Mouse (Mus musculus) kidney, adult 18-20 months (tissue): ENCODE data around the gene Scd2.
"Not testable (repeated sequence)": the region's sequence is repeated elsewhere in the genome, so short reads cannot be mapped to it uniquely, and the experiment has no call there.

Source experiments
- DNase-seq: peaks from one replicate; pipeline ENCODE4 v3.0.0; 2021

Gene Scd2

DNA sequence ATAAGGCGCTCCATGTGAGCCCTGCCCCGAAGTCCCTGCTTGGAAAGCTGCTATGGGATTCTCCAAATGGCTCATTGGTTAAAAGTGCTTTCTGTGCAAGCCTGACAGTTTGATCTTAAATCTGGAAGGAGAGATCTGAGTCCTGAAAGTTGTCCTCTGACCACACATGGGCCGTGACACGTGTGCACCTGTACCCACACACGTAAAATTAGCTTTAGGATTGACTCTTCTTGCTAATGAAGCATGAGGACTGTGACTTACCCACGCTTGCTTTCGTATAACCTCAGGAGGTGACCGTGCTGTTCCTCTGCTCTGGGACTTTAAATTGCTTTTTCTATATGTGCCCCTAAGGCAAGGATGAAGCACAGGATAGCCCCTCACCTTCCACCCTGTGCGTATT lies 5.6 kb downstream of the Scd2 start:
- DNase-seq = no peak

- DNase-seq = no peak
Measured at GRCm38 (mm10) chr19:44299902-44300301, 6.4 kb downstream of the Scd2 start.

- DNase-seq = no peak
Measured at GRCm38 (mm10) chr19:44300520-44300919, 7.0 kb downstream of the Scd2 start.

- no peak for DNase-seq
Measured at GRCm38 (mm10) chr19:44301176-44301575, 7.7 kb downstream of the Scd2 start.

GRCm38 (mm10) chr19:44301671-44302305 lies 8.3 kb downstream of the Scd2 start:
- no peak for DNase-seq

GRCm38 (mm10) chr19:44302901-44303300 lies 9.4 kb downstream of the Scd2 start:
- DNase-seq = no peak

DNA sequence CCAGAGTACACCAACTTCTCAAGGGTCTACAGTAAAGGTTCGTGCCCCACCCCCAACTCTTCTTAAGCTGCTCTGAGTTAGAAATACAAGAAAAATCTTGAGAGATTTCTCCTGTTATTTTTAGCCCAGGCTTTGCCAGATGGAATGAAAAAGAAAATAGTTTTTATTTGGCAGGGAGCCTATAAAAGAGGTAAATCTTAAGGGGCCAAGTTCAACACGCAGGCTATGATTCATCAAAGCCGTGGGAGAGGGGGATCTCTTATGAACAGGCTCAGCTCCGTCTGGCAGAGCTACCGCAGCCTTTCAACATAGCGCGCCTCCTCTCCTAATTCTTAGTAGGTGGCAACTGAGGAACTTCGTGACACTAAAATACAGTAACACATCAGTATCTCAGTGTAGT lies 10.0 kb downstream of the Scd2 start:
- no peak for DNase-seq

DNA sequence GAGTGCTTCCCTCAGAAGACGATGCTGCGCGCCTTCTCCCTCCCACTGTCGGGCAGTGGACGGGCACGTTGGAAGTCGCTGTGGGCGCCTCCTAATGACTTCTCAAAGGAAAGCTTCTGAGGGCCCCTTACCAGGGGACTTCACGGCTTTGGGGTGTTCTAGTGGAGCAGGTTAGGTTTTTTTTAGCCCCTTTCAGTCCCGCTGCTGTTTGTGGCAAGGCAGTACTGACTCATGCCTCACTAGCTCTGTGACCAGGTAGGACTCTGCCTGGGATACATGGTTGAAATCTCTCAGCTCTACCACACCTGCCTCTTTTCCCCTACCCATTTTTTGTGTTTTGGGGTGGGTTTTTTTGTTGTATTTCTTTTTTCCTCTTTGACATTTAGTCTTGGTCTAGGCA lies 10.9 kb downstream of the Scd2 start:
- DNase-seq = no peak

GRCm38 (mm10) chr19:44304851-44305510 lies 11.5 kb downstream of the Scd2 start:
- no peak for DNase-seq

GRCm38 (mm10) chr19:44305701-44306100 lies 12.2 kb downstream of the Scd2 start:
- no peak for DNase-seq

- no peak for DNase-seq
Measured at GRCm38 (mm10) chr19:44306171-44306570, 12.7 kb downstream of the Scd2 start.

- DNase-seq = no peak
Measured at GRCm38 (mm10) chr19:44307101-44307914, 13.8 kb downstream of the Scd2 start.

DNA sequence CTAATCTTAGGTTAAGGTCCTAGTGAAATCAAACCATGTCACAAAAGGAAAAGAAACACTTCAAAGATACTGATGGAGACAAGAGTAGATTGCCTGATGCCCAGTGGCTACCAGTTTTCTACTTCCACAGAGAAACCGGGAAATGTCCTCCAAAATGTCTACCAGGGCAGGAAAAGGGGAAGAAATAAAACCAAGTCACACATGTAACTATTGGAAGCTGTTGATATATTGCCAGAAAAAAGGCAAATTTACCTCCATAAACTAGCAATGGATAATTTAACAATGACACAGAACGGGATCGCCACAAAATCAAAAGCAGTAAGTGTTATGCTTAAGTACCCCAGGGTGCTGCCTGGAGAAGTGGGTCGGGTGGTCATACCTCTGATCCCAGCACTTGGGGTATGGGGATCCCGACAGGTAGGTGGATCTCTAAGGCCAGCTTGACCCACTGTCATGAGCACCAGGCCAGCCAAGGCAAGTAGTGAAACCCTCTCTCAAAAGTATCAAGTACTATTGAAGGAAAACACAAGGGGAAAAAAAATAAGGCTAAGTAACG lies 14.5 kb downstream of the Scd2 start:
- no peak for DNase-seq

GRCm38 (mm10) chr19:44308611-44309246 lies 15.3 kb downstream of the Scd2 start:
- DNase-seq = no peak

DNA sequence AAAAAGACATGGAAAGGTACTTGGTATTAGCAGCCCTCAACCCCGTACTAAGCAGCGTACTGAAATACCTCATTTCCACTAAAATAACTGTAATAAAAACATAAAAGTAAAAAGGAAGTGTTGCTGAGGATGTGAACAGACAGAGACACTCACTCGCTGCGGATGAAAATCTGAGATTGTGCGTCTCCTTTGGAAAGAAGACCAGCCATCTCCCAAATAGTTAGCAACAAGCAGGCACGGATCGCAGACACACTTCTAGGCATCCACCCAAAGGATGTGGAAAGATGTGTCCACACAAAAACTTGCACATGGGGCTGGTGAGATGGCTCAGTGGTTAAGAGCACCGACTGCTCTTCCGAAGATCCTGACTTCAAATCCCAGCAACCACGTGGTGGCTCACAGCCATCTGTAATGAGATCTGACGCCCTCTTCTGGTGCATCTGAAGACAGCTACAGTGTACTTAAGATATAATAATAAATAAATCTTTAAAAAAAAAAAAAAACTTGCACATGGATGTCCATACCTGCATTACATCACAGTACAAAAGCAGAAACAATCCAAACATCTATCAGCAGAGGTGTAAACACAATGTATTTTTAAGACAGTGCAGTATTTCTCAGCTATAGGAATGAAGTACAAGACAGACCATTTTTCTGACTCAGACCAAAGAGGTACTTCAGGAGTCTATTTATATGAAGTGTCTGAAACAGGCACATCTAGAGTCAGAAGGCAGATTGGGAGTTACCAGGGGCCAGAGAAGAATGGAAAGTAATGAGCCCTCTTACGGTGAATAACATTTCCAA lies 16.1 kb downstream of the Scd2 start:
- no peak for DNase-seq

GRCm38 (mm10) chr19:44310155-44310575 lies 16.7 kb downstream of the Scd2 start:
- DNase-seq = not testable (repeated sequence)

GRCm38 (mm10) chr19:44310814-44311213 lies 17.3 kb downstream of the Scd2 start:
- no peak for DNase-seq

- no peak for DNase-seq
Measured at GRCm38 (mm10) chr19:44311306-44312006, 18.0 kb downstream of the Scd2 start.

DNA sequence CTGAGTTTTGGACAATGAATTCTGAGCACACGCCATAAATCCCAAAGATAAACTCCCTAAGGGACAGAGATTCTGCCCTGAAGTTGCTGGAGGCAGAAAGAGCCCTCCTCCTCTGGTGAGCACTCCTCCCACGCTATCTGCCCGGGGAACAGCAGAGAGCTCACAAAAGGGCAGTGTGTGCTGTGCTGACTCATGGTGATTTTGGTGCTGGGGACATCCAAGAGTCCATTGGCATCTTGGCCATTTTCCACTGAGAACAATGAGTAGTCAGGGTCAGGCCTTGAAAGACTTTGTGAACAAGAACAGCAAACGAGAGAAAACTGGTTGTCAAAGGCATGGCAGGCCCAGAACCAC lies 18.5 kb downstream of the Scd2 start:
- no peak for DNase-seq

DNA sequence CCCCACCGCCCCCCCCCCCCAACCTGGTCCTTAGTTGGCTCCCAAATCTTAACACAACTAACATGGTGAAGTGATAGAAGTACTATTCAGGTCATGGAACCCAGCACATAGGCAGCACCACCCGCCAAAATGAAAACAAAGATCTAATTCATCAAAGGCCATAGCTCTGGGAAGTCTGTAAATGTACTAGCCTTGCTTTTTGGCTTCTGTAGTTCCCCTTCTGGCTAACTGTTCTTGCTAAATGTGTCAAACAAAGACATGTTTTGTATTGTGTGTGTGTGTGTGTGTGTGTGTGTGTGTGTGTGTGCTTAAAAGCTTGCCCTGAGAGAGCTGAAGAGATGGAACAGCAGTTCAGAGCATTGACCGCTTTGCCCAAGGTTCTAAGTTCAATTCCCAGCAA lies 19.6 kb downstream of the Scd2 start:
- DNase-seq = no peak

DNA sequence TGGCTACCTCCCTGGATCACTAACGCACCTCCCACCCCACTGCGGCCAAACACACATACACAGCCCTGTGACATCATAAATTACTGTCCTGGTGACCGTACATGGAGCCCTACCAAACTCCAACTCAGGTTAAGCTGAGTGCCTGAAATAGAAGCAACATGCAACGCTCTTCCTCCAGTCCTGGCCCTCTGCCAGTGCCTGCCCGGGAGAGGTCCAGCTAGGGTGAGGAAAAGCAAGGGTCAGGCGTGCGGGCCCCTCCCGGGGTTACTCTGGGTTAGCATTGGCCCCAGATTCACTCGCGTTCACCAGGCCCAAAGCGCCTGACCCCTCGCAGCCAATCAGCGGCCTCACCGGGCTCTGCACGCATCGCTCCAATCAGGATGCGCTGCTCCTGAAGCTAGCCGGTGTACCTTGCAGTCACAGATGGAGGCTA lies 20.9 kb downstream of the Scd2 start:
- DNase-seq = peak; percentile 90
